Mouse (Mus musculus) C2C12 (cell line): ENCODE data around the gene Rnaseh2a.

ENCODE experiments used
- CTCF ChIP-seq: IDR thresholded peaks from one replicate; pipeline ENCODE4 v1.5.1; 2011; ENCODE audit not compliant: control insufficient read depth, insufficient read depth, insufficient read length
- FOSL1 ChIP-seq: IDR thresholded peaks from one replicate; pipeline ENCODE4 v1.8.0; 2011; ENCODE audit warnings: mild to moderate bottlenecking, low read length; ENCODE audit not compliant: poor library complexity, insufficient read depth, severe bottlenecking
- MAX ChIP-seq: IDR thresholded peaks from one replicate; pipeline ENCODE4 v1.6.1; 2011; ENCODE audit warnings: mild to moderate bottlenecking, control low read depth
- MYOG ChIP-seq: IDR thresholded peaks from one replicate; pipeline ENCODE4 v1.6.1; 2011; ENCODE audit not compliant: control insufficient read depth, insufficient read length; ENCODE audit errors: extremely low read depth
- USF1 ChIP-seq: IDR thresholded peaks from one replicate; pipeline ENCODE4 v1.6.1; 2011; ENCODE audit warnings: low read depth, mild to moderate bottlenecking, control low read depth, moderate library complexity

GRCm38 (mm10) chr8:84987388-84987787, 17.8 kb upstream of the Rnaseh2a start:
- TF ChIP-seq CTCF (no peak), FOSL1 (no peak), MYOG (no peak), MAX (no peak), USF1 (no peak)
